Mouse (Mus musculus) MEL (cell line): Measurements from ENCODE around the gene Pyurf.

Experiments used
- CTCF ChIP-seq, 3 experiments: IDR thresholded peaks in 2 of 3; conservative IDR thresholded peaks in 1 of 3; 2 replicates each; pipeline ENCODE4 v1.5.1; 2011 to 2012; ENCODE audit warnings: low read length in 3 of 3, low read depth in 2 of 3, mild to moderate bottlenecking in 2 of 3, improper control_type of control experiment in 1 of 3, inconsistent platforms in 1 of 3, mixed read lengths in 1 of 3, moderate library complexity in 1 of 3; ENCODE audit not compliant: control insufficient read depth in 1 of 3, insufficient read depth in 1 of 3, poor library complexity in 1 of 3, severe bottlenecking in 1 of 3
- HCFC1 ChIP-seq: IDR thresholded peaks from 2 replicates; pipeline ENCODE4 v1.6.1; 2012; ENCODE audit warnings: low read depth, mild to moderate bottlenecking, inconsistent platforms, low read length, improper control_type of control experiment, moderate library complexity
- KAT2A ChIP-seq: conservative IDR thresholded peaks from 2 replicates; pipeline ENCODE4 v1.6.1; 2012; ENCODE audit warnings: low read depth, low read length, improper control_type of control experiment, inconsistent platforms
- MAFK ChIP-seq: IDR thresholded peaks from 2 replicates; pipeline ENCODE4 v1.6.1; 2011; ENCODE audit warnings: low read depth, mild to moderate bottlenecking, low read length, improper control_type of control experiment, borderline replicate concordance
- NELFE ChIP-seq: IDR thresholded peaks from 2 replicates; pipeline ENCODE4 v1.6.1; 2011; ENCODE audit warnings: low read depth, low read length, improper control_type of control experiment
- TBP ChIP-seq: IDR thresholded peaks from 2 replicates; pipeline ENCODE4 v1.8.0; 2011; ENCODE audit warnings: low read depth, low read length, improper control_type of control experiment
- USF2 ChIP-seq, 2 experiments: IDR thresholded peaks; 2 replicates each; pipeline ENCODE4 v1.6.1; 2011 to 2012; ENCODE audit warnings: improper control_type of control experiment in 2 of 2, low read length in 2 of 2, borderline replicate concordance in 1 of 2, inconsistent platforms in 1 of 2, low read depth in 1 of 2, mild to moderate bottlenecking in 1 of 2; ENCODE audit not compliant: insufficient read depth in 1 of 2

GRCm38 (mm10) chr6:57647256-57647655, 44.6 kb downstream of the Pyurf start:
- no peak for TF ChIP-seq TBP
- no peak for TF ChIP-seq USF2 (IDR thresholded peaks at IDR 0.05; ENCODE audit: borderline replicate concordance in 1 of 2, insufficient read depth in 1 of 2, low read depth in 1 of 2, low read length in 2 of 2)
- TF ChIP-seq MAFK: no peak
- TF ChIP-seq NELFE: no peak
- TF ChIP-seq CTCF (IDR thresholded peaks at IDR 0.05 in 2 of 3, conservative IDR thresholded peaks at IDR 0.05 in 1 of 3; ENCODE audit: control insufficient read depth in 1 of 3, insufficient read depth in 1 of 3, low read depth in 2 of 3, low read length in 3 of 3, poor library complexity in 1 of 3, severe bottlenecking in 1 of 3): no peak
- no peak for TF ChIP-seq KAT2A
- TF ChIP-seq HCFC1: no peak
